Mouse (Mus musculus) liver, embryonic 14.5 days (tissue): ENCODE measurements at regions not wholly inside any gene's neighbourhood (a gene's known extent, or its start where the extent isn't known, plus 50 kb on each side); places are given as distances from the start of the nearest gene placed in this dataset.
A peak's percentile ranks its signal among the peaks of the same experiment; 100 is the strongest.

Source experiments
- ATAC-seq: fragments of 200-750 bp; cut with Nextera tagmentation; 2 replicates; pipeline ENCODE4 v1.8.0; 2017; ENCODE audit warnings: moderate number of reproducible peaks, mild to moderate bottlenecking, moderate library complexity; ENCODE audit not compliant: insufficient read depth
- DNase-seq, 3 experiments: peaks; one replicate each; pipeline ENCODE4 v3.0.0-alpha.2; 2012 to 2013; ENCODE audit warnings: low read depth in 3 of 3, low spot score in 3 of 3
- H3K27ac ChIP-seq: fragments of 300-500 bp; sonication (generic); 2 replicates; pipeline ENCODE4 v1.5.1; 2014; ENCODE audit warnings: moderate library complexity, mild to moderate bottlenecking, control low read depth, inconsistent platforms
- H3K27me3 ChIP-seq: fragments of 300-500 bp; sonication (generic); 2 replicates; pipeline ENCODE4 v1.6.1; 2014; ENCODE audit warnings: mild to moderate bottlenecking, low read length, moderate library complexity; ENCODE audit not compliant: control insufficient read depth, insufficient read depth
- H3K36me3 ChIP-seq: fragments of 300-500 bp; sonication (generic); replicated peaks from 2 replicates; pipeline ENCODE4 v1.6.1; 2014; ENCODE audit warnings: low read depth; ENCODE audit not compliant: control insufficient read depth, insufficient read depth
- H3K4me1 ChIP-seq, 2 experiments: fragments of 200-500 bp in 1 of 2; fragments of 300-500 bp in 1 of 2; sonication (generic) in 1 of 2; replicated peaks; 2 replicates each; pipeline ENCODE4 v1.6.1; 2012 to 2014; ENCODE audit warnings: antibody characterized with exemption in 1 of 2, inconsistent platforms in 1 of 2, low read length in 1 of 2; ENCODE audit not compliant: control insufficient read depth in 2 of 2, insufficient read depth in 2 of 2
- H3K4me2 ChIP-seq: fragments of 300-500 bp; sonication (generic); 2 replicates; pipeline ENCODE4 v1.6.1; 2014; ENCODE audit warnings: low read depth, mild to moderate bottlenecking, control low read depth, moderate library complexity
- H3K4me3 ChIP-seq, 2 experiments: fragments of 200-500 bp in 1 of 2; fragments of 300-500 bp in 1 of 2; sonication (generic) in 1 of 2; 2 replicates each; pipeline ENCODE4 v1.5.1; 2012 to 2014; ENCODE audit warnings: low read depth in 2 of 2, low read length in 2 of 2, mild to moderate bottlenecking in 2 of 2, control low read depth in 1 of 2, inconsistent platforms in 1 of 2, moderate library complexity in 1 of 2; ENCODE audit not compliant: insufficient read depth in 1 of 2
- H3K9ac ChIP-seq: fragments of 300-500 bp; sonication (generic); replicated peaks from 2 replicates; pipeline ENCODE4 v1.6.1; 2014; ENCODE audit warnings: mild to moderate bottlenecking, control low read depth, moderate library complexity
- H3K9me3 ChIP-seq: fragments of 300-500 bp; sonication (generic); 2 replicates; pipeline ENCODE4 v1.6.1; 2016; ENCODE audit warnings: low read length, mixed read lengths; ENCODE audit not compliant: control insufficient read depth
- CTCF ChIP-seq: IDR thresholded peaks from 2 replicates; pipeline ENCODE4 v1.5.1; 2016; ENCODE audit warnings: antibody characterized with exemption, low read depth, control low read depth
- EP300 ChIP-seq: IDR thresholded peaks from 2 replicates; pipeline ENCODE4 v1.6.1; 2016; ENCODE audit warnings: antibody characterized with exemption, low read depth
- WGBS: fragments of 180-500 bp; shearing (Covaris S2); extraction: QIAGEN DNeasy Blood & Tissue Kit; methylation state at CpG from one replicate; pipeline ENCODE4 v1.1.7; 2014; ENCODE audit not compliant: insufficient replicate concordance; 5-methylcytosine and 5-hydroxymethylcytosine counted together

DNA sequence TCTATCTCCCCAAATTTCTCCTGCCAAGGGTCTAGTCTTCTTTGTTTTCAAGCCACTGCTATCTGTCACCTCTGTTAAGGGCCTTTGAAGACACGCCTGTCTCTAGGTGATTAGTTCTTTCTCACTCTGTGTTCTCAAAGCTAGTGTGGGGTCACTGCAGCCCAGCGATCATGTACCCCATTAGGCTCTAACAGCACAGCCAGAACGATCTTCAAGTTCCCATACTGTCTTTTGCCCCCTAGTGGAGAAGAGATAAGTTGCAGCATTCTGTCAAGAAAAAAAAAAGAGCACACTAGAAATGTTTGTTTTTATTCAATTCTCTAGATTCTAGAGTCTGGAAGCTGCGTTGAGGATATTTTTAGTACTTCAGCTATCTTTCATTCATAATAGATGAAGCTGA, 138.8 kb upstream of the Chrm2 start:
- peak in 1 of 3 experiments; percentile 4 for DNase-seq

DNA sequence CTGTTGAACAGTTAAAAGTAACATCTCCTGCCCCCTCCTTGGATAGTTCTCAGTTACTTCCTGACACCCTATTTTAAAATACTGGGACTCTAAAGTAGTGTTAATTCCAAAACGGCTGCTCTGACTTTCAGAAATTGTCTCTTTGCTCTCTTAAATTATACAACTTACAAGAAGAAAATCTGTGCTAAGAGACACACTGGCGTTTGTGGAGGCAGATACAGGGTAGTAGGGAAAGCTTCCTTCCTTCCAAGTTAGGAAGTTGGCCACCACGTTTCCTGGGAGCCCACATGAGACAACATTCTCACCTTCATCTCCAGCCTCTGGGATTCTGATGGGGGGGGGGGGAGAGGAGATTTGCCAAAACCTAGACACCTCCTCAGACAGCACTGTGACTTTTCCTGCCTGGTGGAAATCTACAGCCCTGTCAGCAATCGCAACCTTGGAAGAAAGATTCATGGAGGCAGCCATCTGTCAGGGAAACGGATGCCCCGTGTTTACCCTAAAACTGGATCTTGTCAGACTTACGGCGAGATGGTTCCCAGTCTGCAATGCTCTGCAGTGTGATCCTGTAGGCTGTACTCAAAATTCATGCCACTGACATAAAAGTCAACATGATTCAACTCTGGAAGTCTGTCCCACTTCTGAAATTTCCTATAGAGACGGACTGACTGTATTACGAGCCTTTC, 121.0 kb upstream of the Chrm2 start:
- ATAC-seq (no peak), DNase-seq (no peak)
- Histone ChIP-seq H3K36me3 (no peaks in the 10 kb centered on the region), H3K4me1 (no peaks in the 10 kb centered on the region), H3K4me3 (no peak overlapping the region), H3K4me2 (no peak overlapping the region), H3K27ac (no peak overlapping the region), H3K9ac (no peak overlapping the region), H3K9me3 (no peaks in the 10 kb centered on the region), H3K27me3 (no peaks in the 10 kb centered on the region)
- 63% methylated on average over 10 of the region's 10 CpGs for WGBS
- TF ChIP-seq EP300: no peak
- TF ChIP-seq CTCF: no peak

More for the DNA sequence above, 138.8 kb upstream of the Chrm2 start:
- H3K36me3 ChIP-seq: no peaks in the 10 kb centered on the region
- H3K9ac ChIP-seq: no peak overlapping the region
- H3K27me3 ChIP-seq: no peaks in the 10 kb centered on the region
- H3K4me3 ChIP-seq: no peak overlapping the region
- H3K4me2 ChIP-seq: no peak overlapping the region
- WGBS: 26% methylated on average over 4 of the region's 4 CpGs
- H3K27ac ChIP-seq: no peak overlapping the region
- no peaks in the 10 kb centered on the region for H3K9me3 ChIP-seq
- no peaks in the 10 kb centered on the region for H3K4me1 ChIP-seq
- TF ChIP-seq EP300: no peak
- TF ChIP-seq CTCF: peak; percentile 56
- ATAC-seq: no peak

- 33% methylated on average over 10 of the region's 10 CpGs for WGBS
- Histone ChIP-seq H3K4me1 (no peaks in the 10 kb centered on the region), H3K27ac (no peak overlapping the region), H3K4me2 (no peak overlapping the region), H3K27me3 (no peaks in the 10 kb centered on the region), H3K9ac (no peak overlapping the region), H3K36me3 (no peaks in the 10 kb centered on the region), H3K4me3 (no peak overlapping the region), H3K9me3 (no peaks in the 10 kb centered on the region)
- TF ChIP-seq EP300: no peak
- TF ChIP-seq CTCF: no peak
- ATAC-seq: no peak
- no peak for DNase-seq
These were observed 101.2 kb upstream of the Chrm2 start for GRCm38 (mm10) chr6:36286664-36287063.

GRCm38 (mm10) chr6:36313586-36313985, 74.3 kb upstream of the Chrm2 start:
- ATAC-seq (no peak), DNase-seq (no peak)
- Histone ChIP-seq H3K36me3 (no peaks in the 10 kb centered on the region), H3K27ac (no peak overlapping the region), H3K4me1 (no peaks in the 10 kb centered on the region), H3K9ac (no peak overlapping the region), H3K4me3 (no peak overlapping the region), H3K27me3 (no peaks in the 10 kb centered on the region), H3K9me3 (no peaks in the 10 kb centered on the region), H3K4me2 (no peak overlapping the region)
- TF ChIP-seq CTCF (no peak), EP300 (no peak)
- WGBS: 73% methylated on average over 1 of the region's 1 CpGs
